Mouse (Mus musculus) cerebellum, adult 2 months (tissue): ENCODE data around the gene Ednra.

Experiments
- CTCF ChIP-seq: fragments of 200-500 bp; IDR thresholded peaks from 2 replicates; pipeline ENCODE4 v1.5.1; 2011; ENCODE audit warnings: low read depth, mild to moderate bottlenecking, control low read depth, low read length, moderate library complexity, borderline replicate concordance; ENCODE audit not compliant: insufficient read depth
- POLR2A ChIP-seq: fragments of 200-500 bp; IDR thresholded peaks from 2 replicates; pipeline ENCODE4 v1.6.1; 2011; ENCODE audit warnings: low read length, control low read depth, borderline replicate concordance; ENCODE audit not compliant: insufficient read depth

DNA sequence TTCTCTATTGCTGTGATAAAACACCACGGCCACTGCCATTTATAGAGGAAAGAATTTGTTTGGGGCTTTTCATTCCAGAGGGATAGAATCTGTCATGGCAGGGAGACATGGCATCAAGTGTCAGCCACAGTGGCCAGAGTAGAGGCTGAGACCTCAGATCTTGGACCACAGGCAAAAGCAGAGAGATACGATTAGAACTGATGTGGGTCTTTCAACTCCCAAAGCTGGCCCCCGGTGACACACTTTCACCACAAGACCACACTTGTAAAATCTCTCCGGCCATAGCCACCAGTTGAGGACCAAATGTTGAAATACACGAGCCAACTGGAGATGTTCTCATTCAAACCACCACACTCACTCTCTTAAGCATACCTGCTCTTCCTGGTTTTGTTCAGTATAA is 29.5 kb upstream of the Ednra start:
- no peak for TF ChIP-seq CTCF
- TF ChIP-seq POLR2A = no peak
